Mouse (Mus musculus) heart, adult 2 months (tissue): ENCODE data around the gene Srm. TPM values are rescaled to one million over a fixed set of nuclear protein-coding genes. Genes with fewer than 3 reads are reported as not detected.

ENCODE experiments used
- DNase-seq, 2 experiments: peaks; one replicate each; pipeline ENCODE4 v3.0.0; 2021
- H3K27ac ChIP-seq: fragments of 200-600 bp; 2 replicates; pipeline ENCODE4 v1.8.1; 2022
- H3K27me3 ChIP-seq: fragments of 200-500 bp; 2 replicates; pipeline ENCODE4 v1.6.1; 2012; ENCODE audit warnings: mild to moderate bottlenecking, low read length, inconsistent platforms, mixed read lengths; ENCODE audit not compliant: control insufficient read depth, insufficient read depth
- H3K36me3 ChIP-seq: fragments of 200-500 bp; 2 replicates; pipeline ENCODE4 v1.6.1; 2012; ENCODE audit warnings: low read length, inconsistent platforms; ENCODE audit not compliant: control insufficient read depth, insufficient read depth
- H3K4me1 ChIP-seq: fragments of 200-500 bp; 2 replicates; pipeline ENCODE4 v1.6.1; 2011; ENCODE audit warnings: low read length; ENCODE audit not compliant: control insufficient read depth, insufficient read depth
- H3K4me3 ChIP-seq: fragments of 200-600 bp; 2 replicates; pipeline ENCODE4 v1.8.1; 2022
- H3K79me2 ChIP-seq: fragments of 200-500 bp; replicated peaks from 2 replicates; pipeline ENCODE4 v1.6.1; 2012; ENCODE audit warnings: mild to moderate bottlenecking, inconsistent platforms, low read length, moderate library complexity, mixed read lengths; ENCODE audit not compliant: control insufficient read depth, insufficient read depth
- H3K9ac ChIP-seq: fragments of 200-500 bp; 2 replicates; pipeline ENCODE4 v1.6.1; 2012; ENCODE audit warnings: low read depth, mild to moderate bottlenecking, control low read depth, inconsistent platforms, low read length, mixed read lengths
- CTCF ChIP-seq: fragments of 200-600 bp; IDR thresholded peaks from 2 replicates; pipeline ENCODE4 v1.8.1; 2022; ENCODE audit warnings: antibody characterized with exemption, mild to moderate bottlenecking, moderate library complexity
- EP300 ChIP-seq: fragments of 200-500 bp; IDR thresholded peaks from 2 replicates; pipeline ENCODE4 v1.6.1; 2011; ENCODE audit warnings: low read depth, low read length, control low read depth; ENCODE audit not compliant: insufficient read depth
- POLR2A ChIP-seq: fragments of 200-500 bp; IDR thresholded peaks from 2 replicates; pipeline ENCODE4 v1.6.1; 2011; ENCODE audit warnings: mild to moderate bottlenecking, low read depth, low read length, control low read depth; ENCODE audit not compliant: insufficient read depth
- WGBS: fragments of 180-500 bp; shearing (Covaris S2); methylation state at CpG from one replicate; pipeline ENCODE4 v1.1.7; 2018; 5-methylcytosine and 5-hydroxymethylcytosine counted together
- intact Hi-C: fragments of 180-260 bp; cut with DNase I; formaldehyde crosslinking; loops from one replicate; pipeline ENCODE4 v1.15.1; 2025
- long read RNA-seq: library from polyadenylated mRNA; stranded (forward); transcript quantifications from one replicate; pipeline ENCODE4 v2.0.0, GENCODE M21; 2021
- polyA plus RNA-seq: library from polyadenylated mRNA; depleted of rRNA; stranded (reverse); fragments of >200 nt; gene quantifications from 2 replicates; pipeline ENCODE4 v1.2.3, GENCODE M21; 2012; rRNA removed
- total RNA-seq, 2 experiments: library from RNA; stranded (reverse); gene quantifications; 2 replicates each; pipeline ENCODE4 v1.2.3; 2021

Srm gene
- total RNA-seq (10 to 100 TPM; 14.8 to 16.8 TPM), polyA plus RNA-seq (20.4 and 21.9 TPM in 2 replicates)
- long read RNA-seq, transcript Srm-201 (7 exons, 1,338 nt), result major isoform, 17 of 19 reads
- long read RNA-seq, partial matches to known transcripts, result 1 of 19 reads
- long read RNA-seq, other reads (novel, unspliced or antisense), result 1 of 19 reads

DNA sequence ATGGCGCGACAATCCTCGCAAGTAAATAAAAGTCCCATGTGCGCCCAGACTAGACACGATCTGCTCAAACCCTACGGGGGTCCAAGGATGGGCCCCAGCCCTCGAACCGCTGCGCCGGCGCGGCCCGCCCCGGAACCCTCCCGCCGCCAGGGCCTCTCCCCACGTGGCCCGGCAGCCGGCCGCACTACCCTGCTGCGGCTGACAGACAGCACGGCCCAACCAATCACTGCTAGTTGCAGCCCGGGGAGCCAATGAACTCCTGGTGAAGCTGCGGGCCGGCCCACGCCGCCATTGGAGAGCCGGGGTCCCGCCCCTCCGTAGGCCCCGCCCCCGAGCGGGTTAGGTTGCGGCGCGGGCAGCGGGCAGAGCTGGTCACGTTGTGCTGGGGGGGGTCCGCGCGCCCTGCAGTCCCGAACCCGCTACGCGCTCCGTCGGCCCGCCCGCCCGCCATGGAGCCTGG, at the start of gene Srm:
TSS of gene Srm (plus strand) at position 333 of the 460 bp plus-strand sequence.
- intact Hi-C loops, result loop anchor here (2.0 kb wide), 1 partner anchor 32 kb away; the partner anchor contains the start of gene Exosc10
- peak; percentile 48; the same call in 1 of the 2 replicates for TF ChIP-seq POLR2A
- 0 out of 2 replicates have a peak, but pooled peaks have one; percentile 9 for TF ChIP-seq CTCF
- TF ChIP-seq EP300, result no peak

DNA sequence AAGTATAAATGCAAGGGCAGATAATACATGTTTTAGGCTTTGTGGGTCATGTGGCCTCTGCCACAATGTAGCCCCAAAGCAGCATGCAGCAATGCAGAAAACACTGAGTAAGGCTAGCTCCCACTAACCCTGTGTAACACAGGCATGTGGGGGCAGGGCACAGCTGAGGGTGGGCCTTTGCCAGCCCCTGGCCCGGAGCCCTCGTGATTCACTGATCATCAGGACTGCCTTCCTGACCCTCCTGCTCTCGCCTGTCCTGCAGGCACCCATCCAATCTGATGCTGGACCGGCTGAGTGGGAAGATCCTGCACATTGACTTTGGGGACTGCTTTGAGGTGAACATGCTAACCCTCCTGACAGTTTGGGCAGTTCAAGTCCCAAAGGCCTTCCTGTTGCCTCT, 42.2 kb upstream of the Srm start:
- intact Hi-C loops, result no loop called here
- Histone ChIP-seq H3K27me3 (no peaks in the 10 kb centered on the region), H3K27ac (no peak overlapping the region), H3K9ac (no peak overlapping the region), H3K4me3 (no peak overlapping the region), H3K4me1 (no peaks in the 10 kb centered on the region), H3K36me3 (no peaks in the 10 kb centered on the region), H3K79me2 (no peaks in the 10 kb centered on the region)
- no peak for DNase-seq
- WGBS, result 69% methylated on average over 4 of the region's 4 CpGs
- no peak for TF ChIP-seq EP300
- TF ChIP-seq POLR2A, result no peak
- TF ChIP-seq CTCF, result no peak

More for the DNA sequence above, at the start of gene Srm:
- no peaks in the 10 kb centered on the region for H3K27me3 ChIP-seq
- H3K4me1 ChIP-seq, result peaks cover 3% of the 10 kb centered on the region
- peak within 1 kb of the TSS; percentile 95 for H3K9ac ChIP-seq
- H3K4me3 ChIP-seq, result peak within 1 kb of the TSS; percentile 92
- H3K79me2 ChIP-seq, result peaks cover 4% of the 10 kb centered on the region; the same call in 1 of the 2 replicates
- WGBS, result 1% methylated on average over 43 of the region's 50 CpGs
- H3K36me3 ChIP-seq, result no peaks in the 10 kb centered on the region
- H3K27ac ChIP-seq, result peak within 1 kb of the TSS; percentile 78
- peak; percentile 98 to 99 for DNase-seq

DNA sequence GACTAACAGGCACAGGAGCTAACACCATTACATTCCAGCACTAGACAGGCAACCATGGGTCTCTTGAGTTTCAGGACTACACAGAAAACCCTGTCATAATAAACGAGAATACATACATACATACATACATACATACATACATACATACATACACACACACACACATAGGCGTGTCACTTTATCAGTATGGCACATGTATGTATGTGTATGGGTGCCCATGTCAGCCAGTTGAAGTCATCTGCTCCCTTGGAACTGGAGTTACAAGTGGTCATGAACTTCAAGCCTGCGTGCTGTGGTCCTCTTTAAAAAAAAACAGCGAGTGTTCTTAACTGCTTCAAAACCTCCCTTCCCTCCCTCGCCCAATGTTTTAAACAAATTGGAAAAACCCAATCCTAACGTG, 33.5 kb upstream of the Srm start:
- H3K27me3 ChIP-seq, result no peaks in the 10 kb centered on the region
- no peak for TF ChIP-seq POLR2A
- no peak for TF ChIP-seq EP300
- no peak for TF ChIP-seq CTCF
- DNase-seq, result no peak
- no peaks in the 10 kb centered on the region; the same call in 1 of the 2 replicates for H3K4me1 ChIP-seq
- intact Hi-C loops, result loop anchor here (2.0 kb wide), 1 partner anchor 33 kb away; the partner anchor contains the start of gene Srm
- H3K9ac ChIP-seq, result peak overlapping the region; percentile 92
- WGBS, result 21% methylated on average over 6 of the region's 6 CpGs
- H3K4me3 ChIP-seq, result peak overlapping the region; percentile 79
- peak overlapping the region; percentile 97 for H3K27ac ChIP-seq
- H3K79me2 ChIP-seq, result peaks cover 2% of the 10 kb centered on the region; the same call in 1 of the 2 replicates
- no peaks in the 10 kb centered on the region for H3K36me3 ChIP-seq

DNA sequence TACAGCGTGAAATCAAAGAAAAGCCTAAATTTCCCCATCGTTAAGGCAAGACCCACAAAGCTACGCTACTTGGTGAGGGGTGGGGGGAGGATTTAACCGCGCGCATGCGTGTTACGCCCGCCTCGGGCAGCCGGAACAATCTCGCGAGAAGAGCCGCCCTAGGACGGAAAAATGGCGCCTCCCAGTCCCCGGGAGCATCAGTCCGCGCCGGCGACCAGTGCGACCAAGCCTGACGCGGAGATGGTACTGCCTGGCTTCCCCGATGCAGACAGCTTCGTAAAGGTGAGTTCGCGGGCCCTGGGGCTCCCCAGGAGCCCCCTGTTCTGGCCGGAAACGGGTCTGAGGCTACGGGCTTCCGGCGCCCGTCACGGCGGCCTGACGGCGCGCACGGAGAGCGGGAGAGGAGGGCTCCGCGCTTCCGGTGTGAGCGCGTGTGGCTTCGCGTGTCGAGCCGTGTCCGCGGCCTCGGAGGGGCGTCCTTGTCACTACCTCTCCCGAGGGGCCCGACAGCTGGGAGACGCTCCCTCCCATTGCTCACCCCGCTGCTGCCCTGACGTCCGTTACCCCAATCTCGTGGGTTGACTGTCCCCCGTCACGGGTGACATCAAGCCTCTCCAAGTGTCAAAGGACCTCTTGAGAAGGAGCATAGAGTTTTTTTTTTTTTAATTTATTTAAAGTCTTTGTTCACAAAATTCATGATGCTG, 32.9 kb upstream of the Srm start, which contains the start of gene Exosc10:
TSS of gene Exosc10 (plus strand) at position 133 of the 704 bp plus-strand sequence.
- Histone ChIP-seq H3K4me3 (peak within 1 kb of the TSS; percentile 79), H3K4me1 (no peaks in the 10 kb centered on the region; the same call in 1 of the 2 replicates), H3K79me2 (peaks cover 2% of the 10 kb centered on the region; the same call in 1 of the 2 replicates), H3K36me3 (no peaks in the 10 kb centered on the region), H3K27ac (peak within 1 kb of the TSS; percentile 97), H3K9ac (peak within 1 kb of the TSS; percentile 96), H3K27me3 (no peaks in the 10 kb centered on the region)
- DNase-seq, result peak; percentile 91 to 92
- intact Hi-C loops, result loop anchor here (2.0 kb wide), 1 partner anchor 32 kb away; the partner anchor contains the start of gene Srm
- TF ChIP-seq POLR2A (peak; percentile 87), EP300 (no peak)
- WGBS, result under 1% methylated on average over 63 of the region's 63 CpGs

DNA sequence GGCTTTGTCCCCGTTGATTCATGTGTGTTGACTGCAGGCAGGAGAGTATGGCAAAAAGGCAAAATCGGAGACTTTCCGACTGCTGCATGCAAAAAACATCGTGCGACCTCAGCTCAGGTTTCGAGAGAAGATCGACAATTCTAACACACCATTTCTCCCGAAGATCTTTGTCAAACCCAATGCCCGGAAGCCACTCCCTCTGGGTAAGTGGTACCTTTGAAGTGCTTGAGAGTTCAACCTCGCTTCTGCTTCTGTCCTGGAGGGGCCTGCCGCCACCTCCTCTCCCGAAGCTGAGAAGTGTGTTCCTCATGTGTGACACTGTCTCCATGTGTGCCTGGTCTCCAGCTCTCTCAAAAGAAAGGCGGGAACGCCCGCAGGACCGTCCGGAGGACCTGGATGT, 28.6 kb upstream of the Srm start:
- no peak for DNase-seq
- no peak for TF ChIP-seq CTCF
- TF ChIP-seq EP300, result no peak
- no peak for TF ChIP-seq POLR2A
- Histone ChIP-seq H3K4me3 (no peak overlapping the region), H3K27ac (no peak overlapping the region), H3K9ac (no peak overlapping the region), H3K27me3 (no peaks in the 10 kb centered on the region), H3K79me2 (peaks cover 2% of the 10 kb centered on the region; the same call in 1 of the 2 replicates), H3K4me1 (no peaks in the 10 kb centered on the region; the same call in 1 of the 2 replicates), H3K36me3 (no peaks in the 10 kb centered on the region)
- intact Hi-C loops, result no loop called here
- 93% methylated on average over 17 of the region's 17 CpGs for WGBS
